Mouse (Mus musculus) left cerebral cortex, adult 18-20 months (tissue): Measurements from ENCODE around the gene Adsl. TPM values are rescaled to one million over a fixed set of nuclear protein-coding genes. Genes with fewer than 3 reads are reported as not detected.
"Not testable (repeated sequence)": the region's sequence is repeated elsewhere in the genome, so short reads cannot be mapped to it uniquely, and the experiment has no call there.

ENCODE experiments used
- DNase-seq, 2 experiments: peaks; one replicate each; pipeline ENCODE4 v3.0.0; 2021 to 2022; ENCODE audit warnings: low spot score in 2 of 2, mixed read lengths in 1 of 2
- long read RNA-seq, 2 experiments: library from polyadenylated mRNA; stranded (forward); transcript quantifications; one replicate each; pipeline ENCODE4 v2.0.0; 2021
- total RNA-seq, 2 experiments: library from RNA; stranded (reverse); gene quantifications; 2 replicates each; pipeline ENCODE4 v1.2.3; 2021

The Adsl gene
- total RNA-seq: 10 to 100 TPM; 29.3 to 33.9 TPM
- long read RNA-seq, experiment 1, transcript Adsl-201 (13 exons, 3,711 nt): major isoform, 31 of 44 reads
- long read RNA-seq, experiment 1, partial matches to known transcripts: 2 of 44 reads
- long read RNA-seq, experiment 1, other reads (novel, unspliced or antisense): 11 of 44 reads
- long read RNA-seq, experiment 2, transcript Adsl-201 (13 exons, 3,711 nt): major isoform, 21 of 30 reads
- long read RNA-seq, experiment 2, partial matches to known transcripts: 2 of 30 reads
- long read RNA-seq, experiment 2, other reads (novel, unspliced or antisense): 7 of 30 reads

GRCm38 (mm10) chr15:80948145-80949135 lies at the start of gene Adsl:
TSS of gene Adsl (plus strand) at chr15:80948490.
- peak; percentile 80 to 84 for DNase-seq

GRCm38 (mm10) chr15:80899806-80900205 lies 48.5 kb upstream of the Adsl start:
- DNase-seq: no peak

GRCm38 (mm10) chr15:80901806-80902513 lies 46.3 kb upstream of the Adsl start:
- DNase-seq: peak; percentile 10 to 44

- DNase-seq: not testable (repeated sequence)
These were observed 43.5 kb upstream of the Adsl start for GRCm38 (mm10) chr15:80904776-80905175.

- DNase-seq: no peak
These were observed 38.1 kb upstream of the Adsl start for GRCm38 (mm10) chr15:80910183-80910582.

GRCm38 (mm10) chr15:80910790-80911531 lies 37.3 kb upstream of the Adsl start:
- DNase-seq: no peak

GRCm38 (mm10) chr15:80912175-80912574 lies 36.1 kb upstream of the Adsl start:
- DNase-seq: no peak

GRCm38 (mm10) chr15:80913803-80914202 lies 34.5 kb upstream of the Adsl start:
- DNase-seq: no peak

- no peak for DNase-seq
These were observed 32.4 kb upstream of the Adsl start for GRCm38 (mm10) chr15:80915850-80916249.

- DNase-seq: no peak
These were observed 31.7 kb upstream of the Adsl start for GRCm38 (mm10) chr15:80916621-80917020.

- no peak for DNase-seq
These were observed 27.9 kb upstream of the Adsl start for GRCm38 (mm10) chr15:80920346-80920745.

GRCm38 (mm10) chr15:80921781-80922180 lies 26.5 kb upstream of the Adsl start:
- no peak for DNase-seq

GRCm38 (mm10) chr15:80924211-80924610 lies 24.1 kb upstream of the Adsl start:
- no peak for DNase-seq

- no peak for DNase-seq
These were observed 19.4 kb upstream of the Adsl start for GRCm38 (mm10) chr15:80928811-80929355.

GRCm38 (mm10) chr15:80930048-80930571 lies 18.2 kb upstream of the Adsl start:
- no peak for DNase-seq

- not testable (repeated sequence) for DNase-seq
These were observed 17.5 kb upstream of the Adsl start for GRCm38 (mm10) chr15:80930676-80931320.

GRCm38 (mm10) chr15:80931345-80931960 lies 16.8 kb upstream of the Adsl start:
- no peak for DNase-seq

GRCm38 (mm10) chr15:80934841-80935240 lies 13.4 kb upstream of the Adsl start:
- DNase-seq: no peak

- no peak for DNase-seq
These were observed 11.6 kb upstream of the Adsl start for GRCm38 (mm10) chr15:80936686-80937085.
